Mouse (Mus musculus): ENCODE measurements around the gene A830031A19Rik. TPM values are rescaled to one million over a fixed set of nuclear protein-coding genes. Genes with fewer than 3 reads are reported as not detected.

The A830031A19Rik gene
- polyA plus RNA-seq, 1 experiment = not detected

- no peaks in the 10 kb centered on the region for H3K27me3 ChIP-seq (ENCODE audit: control insufficient read depth, insufficient read depth, low read length)
- no peak for TF ChIP-seq CTCF (IDR thresholded peaks at IDR 0.05; ENCODE audit: extremely low read depth, insufficient read length, insufficient replicate concordance, low read depth, low read length)
- H3K27ac ChIP-seq (ENCODE audit: insufficient read depth, low read depth, low read length) = no peak overlapping the region
- H3K4me1 ChIP-seq (ENCODE audit: control insufficient read depth, insufficient read depth, insufficient read length, low read length) = peaks cover 2% of the 10 kb centered on the region; the same call in 1 of the 2 replicates
- no peaks in the 10 kb centered on the region for H3K36me3 ChIP-seq (ENCODE audit: control insufficient read depth, insufficient read depth, low read length)
- WGBS = 91% methylated on average over 3 of the region's 3 CpGs
- H3K4me3 ChIP-seq (ENCODE audit: low read depth, low read length) = no peak overlapping the region
Measured at GRCm38 (mm10) chr11:24101625-24102024, 26.8 kb upstream of the A830031A19Rik start.

GRCm38 (mm10) chr11:24100449-24101070 lies 25.7 kb upstream of the A830031A19Rik start:
- TF ChIP-seq POLR2A (IDR thresholded peaks at IDR 0.05; ENCODE audit: low read depth, low read length) (no peak), CTCF (IDR thresholded peaks at IDR 0.05; ENCODE audit: extremely low read depth, insufficient read length, insufficient replicate concordance, low read depth, low read length) (no peak)
- Histone ChIP-seq H3K27me3 (ENCODE audit: control insufficient read depth, insufficient read depth, low read length) (no peaks in the 10 kb centered on the region), H3K4me1 (ENCODE audit: control insufficient read depth, insufficient read depth, insufficient read length, low read length) (peaks cover 2% of the 10 kb centered on the region; the same call in 1 of the 2 replicates), H3K36me3 (ENCODE audit: control insufficient read depth, insufficient read depth, low read length) (no peaks in the 10 kb centered on the region), H3K4me3 (ENCODE audit: low read depth, low read length) (no peak overlapping the region), H3K27ac (ENCODE audit: insufficient read depth, low read depth, low read length) (no peak overlapping the region)
- WGBS = 66% methylated on average over 4 of the region's 4 CpGs

GRCm38 (mm10) chr11:24099886-24100293 lies 25.0 kb upstream of the A830031A19Rik start:
- TF ChIP-seq CTCF (IDR thresholded peaks at IDR 0.05; ENCODE audit: extremely low read depth, insufficient read length, insufficient replicate concordance, low read depth, low read length) = no peak
- no peak for TF ChIP-seq POLR2A (IDR thresholded peaks at IDR 0.05; ENCODE audit: low read depth, low read length)
- Histone ChIP-seq H3K4me3 (ENCODE audit: low read depth, low read length) (no peak overlapping the region), H3K36me3 (ENCODE audit: control insufficient read depth, insufficient read depth, low read length) (no peaks in the 10 kb centered on the region), H3K27me3 (ENCODE audit: control insufficient read depth, insufficient read depth, low read length) (no peaks in the 10 kb centered on the region), H3K27ac (ENCODE audit: insufficient read depth, low read depth, low read length) (no peak overlapping the region), H3K4me1 (ENCODE audit: control insufficient read depth, insufficient read depth, insufficient read length, low read length) (peaks cover 2% of the 10 kb centered on the region; the same call in 1 of the 2 replicates)
- WGBS = 9% methylated on average over 7 of the region's 7 CpGs

- no peak for TF ChIP-seq CTCF (IDR thresholded peaks at IDR 0.05; ENCODE audit: extremely low read depth, insufficient read length, insufficient replicate concordance, low read depth, low read length)
- no peak for TF ChIP-seq POLR2A (IDR thresholded peaks at IDR 0.05; ENCODE audit: low read depth, low read length)
- 81% methylated on average over 10 of the region's 10 CpGs for WGBS
- Histone ChIP-seq H3K27me3 (ENCODE audit: control insufficient read depth, insufficient read depth, low read length) (no peaks in the 10 kb centered on the region), H3K4me1 (ENCODE audit: control insufficient read depth, insufficient read depth, insufficient read length, low read length) (peaks cover 2% of the 10 kb centered on the region; the same call in 1 of the 2 replicates), H3K36me3 (ENCODE audit: control insufficient read depth, insufficient read depth, low read length) (no peaks in the 10 kb centered on the region), H3K27ac (ENCODE audit: insufficient read depth, low read depth, low read length) (no peak overlapping the region), H3K4me3 (ENCODE audit: low read depth, low read length) (no peak overlapping the region)
Measured at GRCm38 (mm10) chr11:24099215-24099614, 24.4 kb upstream of the A830031A19Rik start.

GRCm38 (mm10) chr11:24098662-24099061 lies 23.8 kb upstream of the A830031A19Rik start:
- H3K4me3 ChIP-seq (ENCODE audit: low read depth, low read length) = no peak overlapping the region
- TF ChIP-seq POLR2A (IDR thresholded peaks at IDR 0.05; ENCODE audit: low read depth, low read length) (no peak), CTCF (IDR thresholded peaks at IDR 0.05; ENCODE audit: extremely low read depth, insufficient read length, insufficient replicate concordance, low read depth, low read length) (no peak)
- no peaks in the 10 kb centered on the region for H3K36me3 ChIP-seq (ENCODE audit: control insufficient read depth, insufficient read depth, low read length)
- H3K27ac ChIP-seq (ENCODE audit: insufficient read depth, low read depth, low read length) = no peak overlapping the region
- WGBS = 69% methylated on average over 3 of the region's 3 CpGs
- H3K4me1 ChIP-seq (ENCODE audit: control insufficient read depth, insufficient read depth, insufficient read length, low read length) = peaks cover 2% of the 10 kb centered on the region; the same call in 1 of the 2 replicates
- no peaks in the 10 kb centered on the region for H3K27me3 ChIP-seq (ENCODE audit: control insufficient read depth, insufficient read depth, low read length)

- no peak overlapping the region for H3K4me3 ChIP-seq (ENCODE audit: low read depth, low read length)
- TF ChIP-seq CTCF (IDR thresholded peaks at IDR 0.05; ENCODE audit: extremely low read depth, insufficient read length, insufficient replicate concordance, low read depth, low read length) = no peak
- no peak for TF ChIP-seq POLR2A (IDR thresholded peaks at IDR 0.05; ENCODE audit: low read depth, low read length)
- H3K4me1 ChIP-seq (ENCODE audit: control insufficient read depth, insufficient read depth, insufficient read length, low read length) = peaks cover 2% of the 10 kb centered on the region; the same call in 1 of the 2 replicates
- H3K36me3 ChIP-seq (ENCODE audit: control insufficient read depth, insufficient read depth, low read length) = no peaks in the 10 kb centered on the region
- H3K27ac ChIP-seq (ENCODE audit: insufficient read depth, low read depth, low read length) = no peak overlapping the region
- WGBS = 73% methylated on average over 5 of the region's 5 CpGs
- no peaks in the 10 kb centered on the region for H3K27me3 ChIP-seq (ENCODE audit: control insufficient read depth, insufficient read depth, low read length)
Measured at GRCm38 (mm10) chr11:24098069-24098468, 23.2 kb upstream of the A830031A19Rik start.

- Histone ChIP-seq H3K4me3 (ENCODE audit: low read depth, low read length) (no peak overlapping the region), H3K27ac (ENCODE audit: insufficient read depth, low read depth, low read length) (no peak overlapping the region), H3K27me3 (ENCODE audit: control insufficient read depth, insufficient read depth, low read length) (no peaks in the 10 kb centered on the region), H3K36me3 (ENCODE audit: control insufficient read depth, insufficient read depth, low read length) (no peaks in the 10 kb centered on the region), H3K4me1 (ENCODE audit: control insufficient read depth, insufficient read depth, insufficient read length, low read length) (peaks cover 6% of the 10 kb centered on the region; the same call in 1 of the 2 replicates)
- 43% methylated on average over 6 of the region's 6 CpGs for whole genome bisulfite sequencing
- TF ChIP-seq POLR2A (IDR thresholded peaks at IDR 0.05; ENCODE audit: low read depth, low read length) (no peak), CTCF (IDR thresholded peaks at IDR 0.05; ENCODE audit: extremely low read depth, insufficient read length, insufficient replicate concordance, low read depth, low read length) (no peak)
Measured at GRCm38 (mm10) chr11:24097026-24097425, 22.2 kb upstream of the A830031A19Rik start.
